Mouse (Mus musculus): ENCODE data around the gene Rilpl1. TPM values are rescaled to one million over a fixed set of nuclear protein-coding genes. Genes with fewer than 3 reads are reported as not detected.

Rilpl1 gene
- polyA plus RNA-seq, 1 experiment from 2014 or later: 25.3 TPM

DNA sequence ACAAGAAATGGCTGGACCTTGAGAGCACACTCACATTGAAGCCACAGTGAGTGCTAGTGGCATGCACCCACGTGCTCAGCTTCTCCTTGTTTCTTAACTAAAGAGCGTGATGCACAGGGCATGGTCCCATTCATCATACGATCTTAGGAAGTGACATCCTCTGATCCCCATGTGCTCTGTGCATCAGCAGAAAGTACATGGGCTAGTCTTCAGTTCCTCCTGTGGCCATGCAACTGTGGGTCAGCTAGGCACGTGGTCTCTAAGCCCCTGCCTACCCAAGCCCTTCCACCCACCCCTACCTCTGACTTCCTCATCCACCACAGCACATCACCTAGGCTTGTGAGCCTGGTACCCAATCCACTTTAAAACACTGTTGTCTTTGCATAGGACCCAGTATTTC, 38.6 kb downstream of the Rilpl1 start:
- no peaks in the 10 kb centered on the region for H3K9me3 ChIP-seq (replicated peaks; ENCODE audit: control insufficient read depth, low read length)
- H3K9ac ChIP-seq (ENCODE audit: low read depth, low read length): no peak overlapping the region
- WGBS (ENCODE audit: insufficient replicate concordance): 81% methylated on average over 4 of the region's 4 CpGs
- H3K27ac ChIP-seq (ENCODE audit: low read depth, low read length): no peak overlapping the region
- H3K4me2 ChIP-seq: no peak overlapping the region
- H3K36me3 ChIP-seq (ENCODE audit: control insufficient read depth, insufficient read depth, low read length): peaks cover 33% of the 10 kb centered on the region
- H3K27me3 ChIP-seq (ENCODE audit: control insufficient read depth, insufficient read depth, low read length): no peaks in the 10 kb centered on the region
- H3K4me1 ChIP-seq (ENCODE audit: control insufficient read depth, insufficient read depth, low read length): no peaks in the 10 kb centered on the region
- H3K4me3 ChIP-seq (ENCODE audit: low read depth, low read length): no peak overlapping the region
- ATAC-seq (replicated peaks; ENCODE audit: insufficient number of reproducible peaks, low FRiP score, low TSS enrichment): no peak

DNA sequence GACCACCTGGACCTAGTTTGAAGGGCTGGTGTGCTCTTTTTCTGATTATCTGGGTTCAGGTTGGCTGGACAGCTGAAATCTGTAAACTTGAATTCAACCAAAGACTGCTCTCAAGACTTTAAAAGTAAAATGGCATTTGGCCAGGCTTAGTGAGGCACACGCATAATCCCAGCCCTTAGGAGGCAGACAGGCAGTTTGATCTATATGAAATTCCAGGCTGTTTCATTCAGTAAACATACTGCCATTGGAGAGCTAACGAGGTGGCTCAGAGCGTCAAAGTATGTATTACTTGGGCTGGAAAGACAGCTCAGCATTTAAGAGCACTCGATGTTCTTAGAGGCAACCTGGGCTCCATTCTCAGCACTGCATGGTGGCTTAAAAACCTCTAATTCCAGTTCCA, 39.5 kb downstream of the Rilpl1 start:
- Histone ChIP-seq H3K27me3 (ENCODE audit: control insufficient read depth, insufficient read depth, low read length) (no peaks in the 10 kb centered on the region), H3K9me3 (replicated peaks; ENCODE audit: control insufficient read depth, low read length) (no peaks in the 10 kb centered on the region), H3K36me3 (ENCODE audit: control insufficient read depth, insufficient read depth, low read length) (peaks cover 33% of the 10 kb centered on the region), H3K4me2 (no peak overlapping the region), H3K4me1 (ENCODE audit: control insufficient read depth, insufficient read depth, low read length) (no peaks in the 10 kb centered on the region), H3K27ac (ENCODE audit: low read depth, low read length) (no peak overlapping the region), H3K4me3 (ENCODE audit: low read depth, low read length) (no peak overlapping the region), H3K9ac (ENCODE audit: low read depth, low read length) (no peak overlapping the region)
- no peak for ATAC-seq (replicated peaks; ENCODE audit: insufficient number of reproducible peaks, low FRiP score, low TSS enrichment)
- 86% methylated on average over 4 of the region's 4 CpGs for WGBS (ENCODE audit: insufficient replicate concordance)

DNA sequence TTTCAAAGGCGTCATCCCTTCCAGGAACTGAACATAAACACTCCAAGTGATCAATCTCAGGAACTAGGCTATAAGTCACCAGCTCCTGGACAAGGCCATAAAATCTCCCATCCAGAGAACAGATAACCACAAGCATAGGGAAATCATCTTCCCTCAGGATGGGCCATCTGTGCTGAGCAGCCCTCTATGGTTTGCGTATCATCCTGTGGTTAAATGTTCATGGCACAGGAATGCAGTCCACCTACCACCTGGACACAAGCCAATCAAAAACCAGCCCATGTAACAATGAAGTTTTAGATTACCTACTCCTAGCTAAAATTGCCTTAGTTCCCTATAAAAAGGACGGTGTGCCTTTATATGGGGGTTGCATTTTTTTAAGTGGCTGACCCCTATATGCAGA, 42.3 kb downstream of the Rilpl1 start:
- Histone ChIP-seq H3K27me3 (ENCODE audit: control insufficient read depth, insufficient read depth, low read length) (no peaks in the 10 kb centered on the region), H3K27ac (ENCODE audit: low read depth, low read length) (no peak overlapping the region), H3K9me3 (replicated peaks; ENCODE audit: control insufficient read depth, low read length) (no peaks in the 10 kb centered on the region), H3K4me2 (no peak overlapping the region), H3K4me1 (ENCODE audit: control insufficient read depth, insufficient read depth, low read length) (0 out of 2 replicates have a peak, but pooled peaks cover 2% of the 10 kb centered on the region), H3K9ac (ENCODE audit: low read depth, low read length) (no peak overlapping the region), H3K36me3 (ENCODE audit: control insufficient read depth, insufficient read depth, low read length) (peaks cover 26% of the 10 kb centered on the region), H3K4me3 (ENCODE audit: low read depth, low read length) (no peak overlapping the region)
- no peak for ATAC-seq (replicated peaks; ENCODE audit: insufficient number of reproducible peaks, low FRiP score, low TSS enrichment)
- WGBS (ENCODE audit: insufficient replicate concordance): 81% methylated on average over 3 of the region's 3 CpGs

DNA sequence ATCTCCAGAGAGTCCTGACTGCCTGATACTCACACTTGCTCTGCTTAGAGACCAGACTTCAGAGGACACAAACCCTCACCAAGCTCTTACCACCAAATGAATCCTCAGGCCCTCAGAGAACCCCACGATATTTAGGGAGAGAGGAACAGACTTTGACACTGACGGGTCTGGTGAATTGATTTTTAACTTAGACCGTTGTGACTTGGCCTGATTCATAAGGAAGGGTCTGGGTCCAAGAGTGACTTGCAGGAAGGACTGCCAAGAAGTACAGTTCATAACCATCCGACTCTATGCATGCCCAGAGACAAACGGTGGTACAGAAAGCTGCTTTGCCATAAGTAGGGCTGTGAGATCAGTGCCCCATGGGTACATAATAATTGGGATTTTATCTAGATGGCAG, 45.5 kb downstream of the Rilpl1 start:
- Histone ChIP-seq H3K4me1 (ENCODE audit: control insufficient read depth, insufficient read depth, low read length) (0 out of 2 replicates have a peak, but pooled peaks cover 2% of the 10 kb centered on the region), H3K27me3 (ENCODE audit: control insufficient read depth, insufficient read depth, low read length) (no peaks in the 10 kb centered on the region), H3K27ac (ENCODE audit: low read depth, low read length) (no peak overlapping the region), H3K9me3 (replicated peaks; ENCODE audit: control insufficient read depth, low read length) (no peaks in the 10 kb centered on the region), H3K4me2 (no peak overlapping the region), H3K36me3 (ENCODE audit: control insufficient read depth, insufficient read depth, low read length) (peaks cover 9% of the 10 kb centered on the region), H3K9ac (ENCODE audit: low read depth, low read length) (no peak overlapping the region), H3K4me3 (ENCODE audit: low read depth, low read length) (no peak overlapping the region)
- 92% methylated on average over 5 of the region's 5 CpGs for WGBS (ENCODE audit: insufficient replicate concordance)
- no peak for ATAC-seq (replicated peaks; ENCODE audit: insufficient number of reproducible peaks, low FRiP score, low TSS enrichment)

DNA sequence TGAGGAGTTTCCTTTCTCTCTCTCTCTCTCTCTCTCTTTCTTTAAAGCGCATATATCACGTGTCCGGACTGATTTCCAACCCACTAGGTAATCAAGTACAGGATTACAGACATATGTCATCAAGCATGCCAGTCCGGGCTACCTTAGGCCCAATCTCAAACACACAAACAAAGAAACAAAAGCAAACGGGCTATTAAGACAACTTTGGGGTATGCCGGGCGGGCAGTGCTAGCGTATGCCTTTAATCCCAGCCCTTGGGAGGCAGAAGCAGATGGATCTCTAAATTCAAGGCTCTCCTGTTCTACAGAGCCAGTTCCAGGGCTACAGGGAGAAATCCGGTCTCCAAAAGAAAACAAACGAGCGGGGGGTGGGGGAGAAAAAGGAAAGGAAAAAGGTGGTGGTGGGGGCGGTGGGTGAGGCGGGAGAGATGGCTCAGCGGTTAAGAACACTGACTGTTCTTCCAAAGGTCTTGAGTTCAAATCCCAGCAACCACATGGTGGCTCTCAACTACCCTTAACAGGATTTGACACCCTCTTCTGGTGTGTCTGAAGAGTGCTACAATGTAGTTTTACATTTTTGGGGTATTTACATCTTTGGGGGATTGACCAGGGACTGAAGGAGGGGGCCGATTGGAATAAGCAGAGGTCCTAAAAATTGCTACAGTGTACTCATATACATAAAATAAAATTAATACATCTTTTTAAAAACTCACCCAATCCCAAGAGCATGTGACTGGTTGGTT, 47.4 kb downstream of the Rilpl1 start:
- Histone ChIP-seq H3K4me2 (peak overlapping the region; percentile 71), H3K9me3 (replicated peaks; ENCODE audit: control insufficient read depth, low read length) (no peaks in the 10 kb centered on the region), H3K4me3 (ENCODE audit: low read depth, low read length) (peak overlapping the region; percentile 68), H3K27ac (ENCODE audit: low read depth, low read length) (peak overlapping the region; percentile 94), H3K36me3 (ENCODE audit: control insufficient read depth, insufficient read depth, low read length) (no peaks in the 10 kb centered on the region), H3K4me1 (ENCODE audit: control insufficient read depth, insufficient read depth, low read length) (0 out of 2 replicates have a peak, but pooled peaks cover 2% of the 10 kb centered on the region), H3K27me3 (ENCODE audit: control insufficient read depth, insufficient read depth, low read length) (no peaks in the 10 kb centered on the region), H3K9ac (ENCODE audit: low read depth, low read length) (peak overlapping the region; percentile 93)
- ATAC-seq (replicated peaks; ENCODE audit: insufficient number of reproducible peaks, low FRiP score, low TSS enrichment): peak; percentile 9; the same call in 1 of the 2 replicates
- WGBS (ENCODE audit: insufficient replicate concordance): 6% methylated on average over 15 of the region's 15 CpGs

DNA sequence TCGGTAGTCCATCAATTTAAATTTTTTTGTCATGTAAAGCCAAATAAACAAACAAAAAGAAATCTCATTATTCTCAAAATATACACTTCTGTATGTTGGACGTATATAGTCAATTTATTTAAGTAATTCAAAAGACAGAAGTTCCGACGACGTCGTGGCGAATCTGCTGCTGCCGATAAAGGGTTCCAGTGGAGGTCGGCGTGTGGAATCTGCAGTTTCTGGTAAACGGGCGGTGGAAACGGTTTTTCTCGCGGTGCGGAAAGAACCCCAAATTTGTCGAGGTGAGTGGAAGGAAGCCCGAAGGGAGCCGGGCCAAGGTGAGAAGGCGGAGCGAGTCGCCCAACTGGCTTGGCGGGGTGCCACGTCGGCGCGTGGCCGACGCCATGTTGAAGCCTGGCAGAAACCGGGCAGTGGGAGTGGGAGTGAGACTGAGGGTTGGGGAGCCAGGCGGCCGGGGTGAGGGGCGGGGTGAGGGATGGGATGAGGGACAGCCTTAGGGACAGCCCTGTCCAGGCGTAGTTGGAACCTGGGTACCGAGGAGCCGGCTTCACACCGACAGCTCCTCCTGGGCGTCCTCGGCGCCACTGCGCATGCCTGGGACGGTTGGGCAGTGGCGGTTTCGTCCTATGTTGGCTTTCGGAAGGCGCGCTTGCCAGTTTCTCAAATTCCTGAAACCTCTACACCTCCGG, 48.1 kb downstream of the Rilpl1 start, which contains the start of gene Snrnp35:
Gene Snrnp35 (plus strand): TSS at position 169 of the 689 bp plus-strand sequence.
- ATAC-seq (replicated peaks; ENCODE audit: insufficient number of reproducible peaks, low FRiP score, low TSS enrichment): peak; percentile 90
- H3K4me1 ChIP-seq (ENCODE audit: control insufficient read depth, insufficient read depth, low read length): 0 out of 2 replicates have a peak, but pooled peaks cover 2% of the 10 kb centered on the region
- H3K4me3 ChIP-seq (ENCODE audit: low read depth, low read length): peak within 1 kb of the TSS; percentile 68
- peak within 1 kb of the TSS; percentile 71 for H3K4me2 ChIP-seq
- H3K36me3 ChIP-seq (ENCODE audit: control insufficient read depth, insufficient read depth, low read length): no peaks in the 10 kb centered on the region
- no peaks in the 10 kb centered on the region for H3K27me3 ChIP-seq (ENCODE audit: control insufficient read depth, insufficient read depth, low read length)
- peak within 1 kb of the TSS; percentile 94 for H3K27ac ChIP-seq (ENCODE audit: low read depth, low read length)
- under 1% methylated on average over 48 of the region's 48 CpGs for WGBS (ENCODE audit: insufficient replicate concordance)
- no peaks in the 10 kb centered on the region for H3K9me3 ChIP-seq (replicated peaks; ENCODE audit: control insufficient read depth, low read length)
- H3K9ac ChIP-seq (ENCODE audit: low read depth, low read length): peak within 1 kb of the TSS; percentile 93

DNA sequence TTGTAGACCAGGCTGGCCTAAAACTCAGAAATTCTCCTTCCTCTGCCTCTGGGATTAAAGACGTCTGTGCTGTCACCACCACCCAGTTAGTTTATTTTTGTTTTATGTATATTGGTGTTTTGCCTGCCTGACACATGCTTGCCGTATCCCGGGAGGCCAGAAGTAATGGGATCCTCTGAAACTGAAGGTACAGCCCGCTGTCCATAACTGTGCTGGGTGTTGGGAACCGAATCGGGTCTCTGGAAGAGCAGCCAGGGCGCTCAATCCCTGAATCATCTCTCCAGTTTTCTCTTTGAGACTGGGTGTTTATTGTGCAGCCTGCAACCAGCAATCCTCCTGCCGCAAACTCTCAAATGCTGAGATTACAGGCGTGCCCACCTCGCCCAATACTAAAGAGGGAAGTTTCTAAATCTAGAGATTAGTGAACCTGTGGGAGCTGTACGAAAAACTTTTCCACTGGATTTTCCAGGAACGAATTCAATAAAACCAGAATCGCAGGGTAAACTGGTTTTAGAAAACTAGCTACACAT, 48.7 kb downstream of the Rilpl1 start:
- peaks cover 5% of the 10 kb centered on the region; the same call in 1 of the 2 replicates for H3K4me1 ChIP-seq (ENCODE audit: control insufficient read depth, insufficient read depth, low read length)
- H3K4me3 ChIP-seq (ENCODE audit: low read depth, low read length): peak overlapping the region; percentile 68
- peak overlapping the region; percentile 85 for H3K9ac ChIP-seq (ENCODE audit: low read depth, low read length)
- ATAC-seq (replicated peaks; ENCODE audit: insufficient number of reproducible peaks, low FRiP score, low TSS enrichment): no peak
- no peaks in the 10 kb centered on the region for H3K36me3 ChIP-seq (ENCODE audit: control insufficient read depth, insufficient read depth, low read length)
- no peaks in the 10 kb centered on the region for H3K9me3 ChIP-seq (replicated peaks; ENCODE audit: control insufficient read depth, low read length)
- 8% methylated on average over 13 of the region's 13 CpGs for WGBS (ENCODE audit: insufficient replicate concordance)
- H3K27me3 ChIP-seq (ENCODE audit: control insufficient read depth, insufficient read depth, low read length): no peaks in the 10 kb centered on the region
- peak overlapping the region; percentile 71 for H3K4me2 ChIP-seq
- H3K27ac ChIP-seq (ENCODE audit: low read depth, low read length): peak overlapping the region; percentile 94

DNA sequence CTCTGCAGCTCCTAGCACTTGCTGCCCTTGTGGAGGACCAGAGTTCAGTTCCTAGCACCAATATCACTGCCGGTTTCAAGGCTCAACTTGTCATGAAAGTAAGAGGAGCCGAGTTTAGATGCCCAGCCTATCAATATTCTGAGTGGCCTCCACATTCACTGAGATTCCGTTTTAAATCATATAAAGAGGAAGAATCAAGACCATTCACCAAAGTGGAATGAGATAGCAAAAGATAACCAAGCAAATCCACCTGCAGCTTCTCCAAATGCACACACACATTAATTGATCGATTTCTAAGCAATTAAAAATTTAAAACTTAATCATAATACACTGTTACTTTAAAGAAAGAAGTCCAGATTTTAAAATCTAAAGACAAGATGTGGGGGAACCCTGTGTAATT, 49.5 kb downstream of the Rilpl1 start:
- WGBS (ENCODE audit: insufficient replicate concordance): 91% methylated on average over 4 of the region's 4 CpGs
- no peak overlapping the region for H3K27ac ChIP-seq (ENCODE audit: low read depth, low read length)
- H3K9me3 ChIP-seq (replicated peaks; ENCODE audit: control insufficient read depth, low read length): no peaks in the 10 kb centered on the region
- H3K36me3 ChIP-seq (ENCODE audit: control insufficient read depth, insufficient read depth, low read length): no peaks in the 10 kb centered on the region
- peaks cover 5% of the 10 kb centered on the region for H3K4me1 ChIP-seq (ENCODE audit: control insufficient read depth, insufficient read depth, low read length)
- no peaks in the 10 kb centered on the region for H3K27me3 ChIP-seq (ENCODE audit: control insufficient read depth, insufficient read depth, low read length)
- H3K9ac ChIP-seq (ENCODE audit: low read depth, low read length): no peak overlapping the region
- H3K4me2 ChIP-seq: no peak overlapping the region
- no peak overlapping the region for H3K4me3 ChIP-seq (ENCODE audit: low read depth, low read length)
- ATAC-seq (replicated peaks; ENCODE audit: insufficient number of reproducible peaks, low FRiP score, low TSS enrichment): no peak

All from heart, embryonic 11.5 days (tissue).